8 mouse cellular contexts compared by ENCODE assay signal in genomic region chr8:84634849-84635304, GRCm38 (mm10). TPM values are rescaled to one million over a fixed set of nuclear protein-coding genes. Genes with fewer than 3 reads are reported as not detected.
A peak's percentile ranks its signal among the peaks of the same experiment; 100 is the strongest.
DNase-seq lines count a peak whose midpoint lies in the region; ATAC-seq and TF ChIP-seq lines count a peak whose summit lies in the region.

No protein-coding gene starts in this region.

- ATAC-seq in kidney, embryonic 15.5 days (replicated peaks; ENCODE audit: low FRiP score): no peak
- ATAC-seq in midbrain, embryonic 15.5 days (replicated peaks): no peak

- H3K9me3 ChIP-seq in kidney, embryonic 15.5 days (replicated peaks): 0 out of 2 replicates have a peak, but pooled peaks cover 3% of the 10 kb centered on the region
- no peaks in the 10 kb centered on the region for H3K9me3 ChIP-seq in midbrain, embryonic 15.5 days

- H3K36me3 ChIP-seq in kidney, embryonic 15.5 days: no peaks in the 10 kb centered on the region
- H3K36me3 ChIP-seq in midbrain, embryonic 15.5 days (replicated peaks): peaks cover 6% of the 10 kb centered on the region; the same call in 1 of the 2 replicates

- no peak overlapping the region for H3K4me2 ChIP-seq in kidney, embryonic 15.5 days
- peak overlapping the region; percentile 17; the same call in 1 of the 2 replicates for H3K4me2 ChIP-seq in midbrain, embryonic 15.5 days

- no peak overlapping the region for H3K9ac ChIP-seq in kidney, embryonic 15.5 days
- H3K9ac ChIP-seq in midbrain, embryonic 15.5 days: peak overlapping the region; percentile 16; the same call in 1 of the 2 replicates

- H3K4me3 ChIP-seq in kidney, embryonic 15.5 days (replicated peaks): no peak overlapping the region
- no peak overlapping the region for H3K4me3 ChIP-seq in embryonic fibroblast, embryonic 13.5 days (ENCODE audit: insufficient read depth, low read length)
- no peak overlapping the region for H3K4me3 ChIP-seq in midbrain, embryonic 15.5 days

- 0 out of 2 replicates have a peak overlapping the region, but pooled peaks have one; percentile 75 for H3K27ac ChIP-seq in kidney, embryonic 15.5 days
- H3K27ac ChIP-seq in embryonic fibroblast, embryonic 13.5 days (ENCODE audit: insufficient read depth, low read length): peak overlapping the region; percentile 63
- H3K27ac ChIP-seq in midbrain, embryonic 15.5 days: peak overlapping the region; percentile 73

- 50% methylated on average over 9 of the region's 9 CpGs for WGBS in kidney, embryonic 15.5 days
- WGBS in midbrain, embryonic 15.5 days: 15% methylated on average over 9 of the region's 9 CpGs

- no peak for TF ChIP-seq CTCF in embryonic fibroblast, embryonic 13.5 days (IDR thresholded peaks at IDR 0.05; ENCODE audit: borderline replicate concordance, insufficient read depth, low read length)

- intact Hi-C loops in heart, postnatal 10 days (cut with DNase I): no loop called here

- no peak for TF ChIP-seq POLR2A in embryonic fibroblast, embryonic 13.5 days (IDR thresholded peaks at IDR 0.05; ENCODE audit: low read depth, low read length)

- H3K27me3 ChIP-seq in kidney, embryonic 15.5 days: no peaks in the 10 kb centered on the region
- no peaks in the 10 kb centered on the region for H3K27me3 ChIP-seq in midbrain, embryonic 15.5 days (replicated peaks)

- no peak for DNase-seq in kidney, adult 8-10 months
- DNase-seq in adrenal gland, postnatal 10 days: peak; percentile 84
- peak; percentile 64 to 72 for DNase-seq in heart, postnatal 10 days
- no peak for DNase-seq in c-Kit-positive CD71-positive TER-119-positive erythroid progenitor cells, embryonic 14.5 days (ENCODE audit: low spot score)
- no peak for DNase-seq in urinary bladder, postnatal 25 days (ENCODE audit: low spot score)

- peaks cover 31% of the 10 kb centered on the region for H3K4me1 ChIP-seq in kidney, embryonic 15.5 days
- H3K4me1 ChIP-seq in embryonic fibroblast, embryonic 13.5 days (ENCODE audit: control insufficient read depth, insufficient read depth, low read length): peaks cover 20% of the 10 kb centered on the region
- H3K4me1 ChIP-seq in midbrain, embryonic 15.5 days: peaks cover 23% of the 10 kb centered on the region

RNA-seq across cellular contexts. Expression of gene Ier2, which starts 27.8 kb away (rescaled TPM):
- polyA plus RNA-seq in kidney, embryonic 15.5 days (2015; fragmentation: Nextera tagmentation; extraction: Ambion mirVana): 73.4 and 80.3 TPM in 2 replicates
- total RNA-seq in adrenal gland, postnatal 10 days (2021): 10 to 100 TPM; 33.3 to 63.4 TPM
- polyA plus RNA-seq in embryonic fibroblast, embryonic 13.5 days (2011; ENCODE audit: insufficient read length, low read depth, missing spikeins): 38.2 and 38.6 TPM in 2 replicates
- total RNA-seq in heart, postnatal 10 days (2021): 10 to 100 TPM; 30.8 to 31.4 TPM
- 16.9 and 17.8 TPM in 2 replicates for polyA plus RNA-seq in midbrain, embryonic 15.5 days (2015; fragmentation: Nextera tagmentation; extraction: Ambion mirVana)

RNA-seq across cellular contexts. Expression of gene Trmt1, which starts 51.2 kb away (rescaled TPM):
- polyA plus RNA-seq in kidney, embryonic 15.5 days (2015; fragmentation: Nextera tagmentation; extraction: Ambion mirVana): 68.7 and 73.8 TPM in 2 replicates
- 10 to 100 TPM; 63.4 to 82.8 TPM for total RNA-seq in adrenal gland, postnatal 10 days (2021)
- polyA plus RNA-seq in embryonic fibroblast, embryonic 13.5 days (2011; ENCODE audit: insufficient read length, low read depth, missing spikeins): 80.2 and 86.7 TPM in 2 replicates
- 10 to 100 TPM; 40.3 to 40.6 TPM for total RNA-seq in heart, postnatal 10 days (2021)
- 63.3 and 66.7 TPM in 2 replicates for polyA plus RNA-seq in midbrain, embryonic 15.5 days (2015; fragmentation: Nextera tagmentation; extraction: Ambion mirVana)

RNA-seq across cellular contexts. Expression of gene Nacc1, which starts 52.8 kb away (rescaled TPM):
- 23.9 and 25.6 TPM in 2 replicates for polyA plus RNA-seq in kidney, embryonic 15.5 days (2015; fragmentation: Nextera tagmentation; extraction: Ambion mirVana)
- total RNA-seq in adrenal gland, postnatal 10 days (2021): 10 to 100 TPM; 59.1 to 62.9 TPM
- 47.2 and 54.9 TPM in 2 replicates for polyA plus RNA-seq in embryonic fibroblast, embryonic 13.5 days (2011; ENCODE audit: insufficient read length, low read depth, missing spikeins)
- total RNA-seq in heart, postnatal 10 days (2021): 10 to 100 TPM; 50.2 TPM
- 16.3 and 17.2 TPM in 2 replicates for polyA plus RNA-seq in midbrain, embryonic 15.5 days (2015; fragmentation: Nextera tagmentation; extraction: Ambion mirVana)

Comparison
In these comparisons a context has a peak if more than half of its experiments do, and no peak if none do; other contexts are left out.
1. DNase-seq: peak in adrenal gland, postnatal 10 days (single experiment) and heart, postnatal 10 days (2 of 2); none in kidney, adult 8-10 months (0 of 2), c-Kit-positive CD71-positive TER-119-positive erythroid progenitor cells, embryonic 14.5 days (single experiment) and urinary bladder, postnatal 25 days (single experiment).
2. Peak in every context shown above with its lines, with median percentiles within 50 percentile points of each other: H3K27ac ChIP-seq.